Mouse (Mus musculus) testis, adult 2 months (tissue): ENCODE results near the gene Chd9.

Experiments used
- CTCF ChIP-seq: fragments of 200-500 bp; IDR thresholded peaks from 2 replicates; pipeline ENCODE4 v1.5.1; 2012; ENCODE audit warnings: low read depth, mild to moderate bottlenecking, inconsistent platforms, low read length, moderate library complexity; ENCODE audit not compliant: control insufficient read depth, insufficient read depth, insufficient replicate concordance
- POLR2A ChIP-seq: fragments of 200-500 bp; IDR thresholded peaks from 2 replicates; pipeline ENCODE4 v1.6.1; 2012; ENCODE audit warnings: low read depth, mild to moderate bottlenecking, inconsistent platforms, low read length, moderate library complexity; ENCODE audit not compliant: control insufficient read depth

- TF ChIP-seq CTCF (no peak), POLR2A (no peak)
These were observed 254.3 kb downstream of the Chd9 start for GRCm38 (mm10) chr8:91082428-91082827.
